Mouse (Mus musculus) liver, embryonic 14.5 days (tissue): ENCODE results near the gene Fgf7. TPM values are rescaled to one million over a fixed set of nuclear protein-coding genes. Genes with fewer than 3 reads are reported as not detected.

Experiments
- ATAC-seq: fragments of 200-750 bp; cut with Nextera tagmentation; 2 replicates; pipeline ENCODE4 v1.8.0; 2017; ENCODE audit warnings: moderate number of reproducible peaks, mild to moderate bottlenecking, moderate library complexity; ENCODE audit not compliant: insufficient read depth
- DNase-seq, 3 experiments: peaks; one replicate each; pipeline ENCODE4 v3.0.0-alpha.2; 2012 to 2013; ENCODE audit warnings: low read depth in 3 of 3, low spot score in 3 of 3
- H3K27ac ChIP-seq: fragments of 300-500 bp; sonication (generic); 2 replicates; pipeline ENCODE4 v1.5.1; 2014; ENCODE audit warnings: moderate library complexity, mild to moderate bottlenecking, control low read depth, inconsistent platforms
- H3K27me3 ChIP-seq: fragments of 300-500 bp; sonication (generic); 2 replicates; pipeline ENCODE4 v1.6.1; 2014; ENCODE audit warnings: mild to moderate bottlenecking, low read length, moderate library complexity; ENCODE audit not compliant: control insufficient read depth, insufficient read depth
- H3K36me3 ChIP-seq: fragments of 300-500 bp; sonication (generic); replicated peaks from 2 replicates; pipeline ENCODE4 v1.6.1; 2014; ENCODE audit warnings: low read depth; ENCODE audit not compliant: control insufficient read depth, insufficient read depth
- H3K4me1 ChIP-seq, 2 experiments: fragments of 200-500 bp in 1 of 2; fragments of 300-500 bp in 1 of 2; sonication (generic) in 1 of 2; replicated peaks; 2 replicates each; pipeline ENCODE4 v1.6.1; 2012 to 2014; ENCODE audit warnings: antibody characterized with exemption in 1 of 2, inconsistent platforms in 1 of 2, low read length in 1 of 2; ENCODE audit not compliant: control insufficient read depth in 2 of 2, insufficient read depth in 2 of 2
- H3K4me2 ChIP-seq: fragments of 300-500 bp; sonication (generic); 2 replicates; pipeline ENCODE4 v1.6.1; 2014; ENCODE audit warnings: low read depth, mild to moderate bottlenecking, control low read depth, moderate library complexity
- H3K4me3 ChIP-seq, 2 experiments: fragments of 200-500 bp in 1 of 2; fragments of 300-500 bp in 1 of 2; sonication (generic) in 1 of 2; 2 replicates each; pipeline ENCODE4 v1.5.1; 2012 to 2014; ENCODE audit warnings: low read depth in 2 of 2, low read length in 2 of 2, mild to moderate bottlenecking in 2 of 2, control low read depth in 1 of 2, inconsistent platforms in 1 of 2, moderate library complexity in 1 of 2; ENCODE audit not compliant: insufficient read depth in 1 of 2
- H3K9ac ChIP-seq: fragments of 300-500 bp; sonication (generic); replicated peaks from 2 replicates; pipeline ENCODE4 v1.6.1; 2014; ENCODE audit warnings: mild to moderate bottlenecking, control low read depth, moderate library complexity
- H3K9me3 ChIP-seq: fragments of 300-500 bp; sonication (generic); 2 replicates; pipeline ENCODE4 v1.6.1; 2016; ENCODE audit warnings: low read length, mixed read lengths; ENCODE audit not compliant: control insufficient read depth
- CTCF ChIP-seq: IDR thresholded peaks from 2 replicates; pipeline ENCODE4 v1.5.1; 2016; ENCODE audit warnings: antibody characterized with exemption, low read depth, control low read depth
- EP300 ChIP-seq: IDR thresholded peaks from 2 replicates; pipeline ENCODE4 v1.6.1; 2016; ENCODE audit warnings: antibody characterized with exemption, low read depth
- WGBS: fragments of 180-500 bp; shearing (Covaris S2); extraction: QIAGEN DNeasy Blood & Tissue Kit; methylation state at CpG from one replicate; pipeline ENCODE4 v1.1.7; 2014; ENCODE audit not compliant: insufficient replicate concordance; 5-methylcytosine and 5-hydroxymethylcytosine counted together
- polyA plus RNA-seq, 2 experiments: library from polyadenylated mRNA; depleted of rRNA in 1 of 2; stranded (reverse) in 1 of 2; unstranded in 1 of 2; fragments of >200 nt; fragmentation: Nextera tagmentation in 1 of 2; extraction: Ambion mirVana in 1 of 2; gene quantifications; 2 replicates each; pipeline versions ENCODE4 v1.2.1 to v1.2.3; 2012 to 2014

Fgf7 gene
- polyA plus RNA-seq, 2 experiments, result 0.03 TPM; not detected in 1

- no peaks in the 10 kb centered on the region for H3K4me1 ChIP-seq
- no peak overlapping the region for H3K4me3 ChIP-seq
- H3K4me2 ChIP-seq, result no peak overlapping the region
- 62% methylated on average over 3 of the region's 3 CpGs for WGBS
- H3K27ac ChIP-seq, result no peak overlapping the region
- no peak for ATAC-seq
- H3K36me3 ChIP-seq, result no peaks in the 10 kb centered on the region
- H3K27me3 ChIP-seq, result no peaks in the 10 kb centered on the region
- TF ChIP-seq CTCF, result no peak
- no peak for TF ChIP-seq EP300
- no peak overlapping the region for H3K9ac ChIP-seq
- H3K9me3 ChIP-seq, result no peaks in the 10 kb centered on the region
- no peak for DNase-seq
Observed at GRCm38 (mm10) chr2:126042674-126043073, 8.2 kb downstream of the Fgf7 start.

DNA sequence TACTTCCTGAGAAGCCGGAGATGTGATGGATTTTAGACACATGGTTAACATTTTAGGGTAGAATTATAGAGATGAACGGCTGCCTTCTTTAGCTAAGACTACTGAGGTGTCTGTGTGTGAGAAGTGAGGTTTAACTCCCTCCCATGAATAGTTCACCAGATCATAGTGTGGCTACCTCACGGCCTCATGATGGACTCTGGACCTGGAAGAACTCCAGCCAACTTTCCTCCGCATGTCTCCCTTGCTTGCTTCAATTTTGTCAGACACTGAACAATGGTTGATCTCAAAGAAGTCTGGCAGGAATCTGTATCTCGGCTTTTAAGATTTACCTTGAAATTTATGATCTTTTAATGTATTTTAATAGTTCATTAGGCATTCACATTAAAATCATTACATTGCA, 11.2 kb downstream of the Fgf7 start:
- no peak for DNase-seq
- no peaks in the 10 kb centered on the region for H3K4me1 ChIP-seq
- no peaks in the 10 kb centered on the region for H3K36me3 ChIP-seq
- no peaks in the 10 kb centered on the region for H3K27me3 ChIP-seq
- H3K27ac ChIP-seq, result no peak overlapping the region
- no peak overlapping the region for H3K4me3 ChIP-seq
- ATAC-seq, result no peak
- WGBS, result 66% methylated on average over 5 of the region's 5 CpGs
- no peaks in the 10 kb centered on the region for H3K9me3 ChIP-seq
- no peak overlapping the region for H3K4me2 ChIP-seq
- TF ChIP-seq CTCF (no peak), EP300 (no peak)
- no peak overlapping the region for H3K9ac ChIP-seq

- no peaks in the 10 kb centered on the region for H3K9me3 ChIP-seq
- no peak overlapping the region for H3K4me3 ChIP-seq
- no peak overlapping the region for H3K9ac ChIP-seq
- no peaks in the 10 kb centered on the region for H3K27me3 ChIP-seq
- H3K4me2 ChIP-seq, result no peak overlapping the region
- no peak for TF ChIP-seq CTCF
- no peak for TF ChIP-seq EP300
- H3K27ac ChIP-seq, result no peak overlapping the region
- ATAC-seq (no peak), DNase-seq (no peak)
- H3K36me3 ChIP-seq, result no peaks in the 10 kb centered on the region
- WGBS, result 53% methylated on average over 6 of the region's 6 CpGs
- H3K4me1 ChIP-seq, result no peaks in the 10 kb centered on the region
Observed at GRCm38 (mm10) chr2:126052749-126053557, 18.5 kb downstream of the Fgf7 start.

GRCm38 (mm10) chr2:126053657-126054056, 19.2 kb downstream of the Fgf7 start:
- 56% methylated on average over 5 of the region's 5 CpGs for WGBS
- H3K4me2 ChIP-seq, result no peak overlapping the region
- no peaks in the 10 kb centered on the region for H3K27me3 ChIP-seq
- H3K27ac ChIP-seq, result no peak overlapping the region
- no peak overlapping the region for H3K9ac ChIP-seq
- TF ChIP-seq CTCF (no peak), EP300 (no peak)
- H3K4me1 ChIP-seq, result no peaks in the 10 kb centered on the region
- no peak overlapping the region for H3K4me3 ChIP-seq
- H3K36me3 ChIP-seq, result no peaks in the 10 kb centered on the region
- DNase-seq, result no peak
- H3K9me3 ChIP-seq, result no peaks in the 10 kb centered on the region
- ATAC-seq, result no peak

- no peak overlapping the region for H3K9ac ChIP-seq
- H3K4me1 ChIP-seq, result no peaks in the 10 kb centered on the region
- no peaks in the 10 kb centered on the region for H3K36me3 ChIP-seq
- H3K9me3 ChIP-seq, result no peaks in the 10 kb centered on the region
- no peak overlapping the region for H3K4me3 ChIP-seq
- H3K27me3 ChIP-seq, result no peaks in the 10 kb centered on the region
- 55% methylated on average over 4 of the region's 4 CpGs for WGBS
- no peak overlapping the region for H3K4me2 ChIP-seq
- ATAC-seq (no peak), DNase-seq (no peak)
- no peak overlapping the region for H3K27ac ChIP-seq
- no peak for TF ChIP-seq EP300
- TF ChIP-seq CTCF, result no peak
Observed at GRCm38 (mm10) chr2:126060595-126060994, 26.1 kb downstream of the Fgf7 start.
